Mouse (Mus musculus) left cerebral cortex, postnatal 25 days (tissue): ENCODE measurements around the gene Tmod4. TPM values are rescaled to one million over a fixed set of nuclear protein-coding genes. Genes with fewer than 3 reads are reported as not detected.
"Not testable (repeated sequence)": the region's sequence is repeated elsewhere in the genome, so short reads cannot be mapped to it uniquely, and the experiment has no call there.

Experiments used
- DNase-seq, 2 experiments: peaks; one replicate each; pipeline ENCODE4 v3.0.0; 2022; ENCODE audit warnings: low spot score in 2 of 2, mixed read lengths in 1 of 2
- intact Hi-C: fragments of 180-260 bp; cut with DNase I; formaldehyde crosslinking; loops from one replicate; pipeline ENCODE4 v1.15.1; 2025
- total RNA-seq, 2 experiments: library from RNA; stranded (reverse); gene quantifications; 2 replicates each; pipeline ENCODE4 v1.2.3; 2021

The Tmod4 gene
- not detected for total RNA-seq

- no peak for DNase-seq
- intact Hi-C loops = no loop called here
These were observed at the start of gene Tmod4 for GRCm38 (mm10) chr3:95124246-95124645. Tmod4 (plus strand) TSS chr3:95124476.

GRCm38 (mm10) chr3:95088071-95088470 lies 36.2 kb upstream of the Tmod4 start:
- intact Hi-C loops = loop anchor here (2.0 kb wide), 1 partner anchor 17 kb away; no protein-coding TSS in a partner anchor
- DNase-seq = peak in 1 of 2 experiments; percentile 51

GRCm38 (mm10) chr3:95100854-95101253 lies 23.4 kb upstream of the Tmod4 start:
- no peak for DNase-seq
- intact Hi-C loops = no loop called here

DNA sequence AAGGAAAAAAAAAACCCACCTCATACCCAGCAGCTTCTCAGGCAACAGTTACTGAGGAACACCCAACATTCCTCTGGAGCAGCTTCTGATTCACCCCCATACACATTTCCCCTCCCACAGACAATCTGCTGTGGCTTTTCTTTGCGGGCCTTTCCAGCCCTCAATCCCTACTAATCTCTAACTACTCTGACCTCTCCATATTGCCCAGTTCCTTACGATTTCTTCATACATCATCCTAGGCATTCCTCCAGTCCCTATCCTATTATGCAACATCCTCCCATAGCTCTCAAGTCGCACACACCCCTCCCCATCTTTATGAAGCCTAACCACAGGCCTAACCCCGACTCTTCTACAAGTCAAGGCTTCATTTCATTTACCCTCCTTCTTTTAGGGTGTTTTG lies 19.2 kb upstream of the Tmod4 start:
- DNase-seq = peak; percentile 48 to 84
- intact Hi-C loops = loop anchor here (2.0 kb wide), 1 partner anchor 16 kb away; no protein-coding TSS in a partner anchor

DNA sequence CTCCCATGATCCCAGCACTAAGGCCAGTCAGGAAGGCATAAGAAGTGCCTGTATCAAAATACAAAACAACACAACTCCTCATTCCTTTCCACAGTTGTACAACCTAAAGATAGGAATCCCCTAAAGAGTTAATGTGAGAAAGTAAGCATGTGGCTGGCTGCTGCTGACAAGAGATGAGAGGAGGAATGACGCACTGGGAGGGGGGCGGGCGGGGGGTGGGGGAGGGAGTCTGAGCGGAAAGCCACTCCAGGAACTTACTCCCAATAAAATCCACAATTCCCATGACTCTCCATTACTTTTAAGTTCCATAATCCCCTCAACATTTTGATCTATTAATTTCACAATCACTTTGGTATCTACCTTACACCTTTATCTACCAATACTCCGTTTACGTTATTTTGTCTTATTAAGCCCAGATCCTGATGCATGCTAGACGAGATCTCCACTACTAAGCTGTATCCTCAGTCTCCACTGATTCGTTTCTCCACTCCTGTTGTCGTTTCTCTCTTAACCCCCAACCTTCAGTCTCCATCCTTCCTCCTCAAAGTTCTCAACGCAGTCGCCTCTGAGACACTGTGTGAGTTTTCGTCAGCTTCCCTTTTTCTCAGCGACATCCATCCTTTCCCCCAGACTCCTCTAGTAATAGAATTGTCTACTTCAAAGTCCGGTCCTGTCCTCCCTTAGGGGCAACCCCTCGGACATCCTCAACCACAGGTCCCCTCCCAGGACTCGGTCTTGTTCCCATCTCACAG lies 18.5 kb upstream of the Tmod4 start:
- peak in 1 of 2 experiments; percentile 47 for DNase-seq

GRCm38 (mm10) chr3:95106338-95107117 lies 17.7 kb upstream of the Tmod4 start, which contains the start of gene Pip5k1a:
Pip5k1a (minus strand) TSS chr3:95106930.
- peak; percentile 95 to 99 for DNase-seq
- intact Hi-C loops = loop anchor here (2.0 kb wide), 1 partner anchor 54 kb away; no protein-coding TSS in a partner anchor

More for the DNA sequence above, 18.5 kb upstream of the Tmod4 start:
- intact Hi-C loops = loop anchor here (2.0 kb wide), 2 partner anchors 17 to 53 kb away; no protein-coding TSS in a partner anchor

DNA sequence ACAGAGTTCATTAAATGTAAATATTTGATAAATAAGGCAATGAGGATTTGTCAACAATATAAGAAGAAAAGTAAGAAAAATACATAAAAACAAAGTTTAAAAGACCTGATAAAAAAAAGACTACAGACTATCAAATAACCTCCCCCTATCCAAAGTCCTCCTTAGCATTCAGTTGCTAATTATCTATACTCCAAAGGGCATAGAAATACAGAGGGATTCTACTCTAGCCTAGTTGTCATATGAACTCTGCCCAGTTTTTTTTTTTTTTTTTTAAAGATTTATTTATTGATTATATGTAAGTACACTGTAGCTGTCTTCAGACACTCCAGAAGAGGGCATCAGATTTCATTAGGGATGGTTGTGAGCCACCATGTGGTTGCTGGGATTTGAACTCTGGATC lies 17.0 kb upstream of the Tmod4 start:
- intact Hi-C loops = loop anchor here (2.0 kb wide), 1 partner anchor 55 kb away; no protein-coding TSS in a partner anchor
- DNase-seq = not testable (repeated sequence)

DNA sequence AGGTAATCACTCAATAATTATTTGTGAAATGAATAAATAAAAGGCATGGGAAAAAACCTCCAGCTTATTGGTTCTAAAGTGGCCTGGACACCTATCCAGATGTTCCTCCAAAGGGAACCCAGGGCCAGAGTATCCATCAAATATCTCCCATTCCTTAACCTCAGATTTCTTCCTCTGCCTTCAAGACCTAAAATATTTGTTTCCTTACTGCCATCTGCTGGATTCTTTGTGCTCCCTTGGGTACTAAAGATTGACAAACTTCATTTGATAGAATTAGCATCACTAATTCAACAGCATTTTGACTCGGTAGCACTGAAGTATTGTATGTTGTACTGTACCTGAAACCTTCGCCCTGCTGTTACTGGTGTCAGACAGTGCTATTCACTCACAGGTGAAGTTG lies 16.4 kb upstream of the Tmod4 start:
- intact Hi-C loops = loop anchor here (2.0 kb wide), 1 partner anchor 55 kb away; no protein-coding TSS in a partner anchor
- DNase-seq = peak in 1 of 2 experiments; percentile 44

DNA sequence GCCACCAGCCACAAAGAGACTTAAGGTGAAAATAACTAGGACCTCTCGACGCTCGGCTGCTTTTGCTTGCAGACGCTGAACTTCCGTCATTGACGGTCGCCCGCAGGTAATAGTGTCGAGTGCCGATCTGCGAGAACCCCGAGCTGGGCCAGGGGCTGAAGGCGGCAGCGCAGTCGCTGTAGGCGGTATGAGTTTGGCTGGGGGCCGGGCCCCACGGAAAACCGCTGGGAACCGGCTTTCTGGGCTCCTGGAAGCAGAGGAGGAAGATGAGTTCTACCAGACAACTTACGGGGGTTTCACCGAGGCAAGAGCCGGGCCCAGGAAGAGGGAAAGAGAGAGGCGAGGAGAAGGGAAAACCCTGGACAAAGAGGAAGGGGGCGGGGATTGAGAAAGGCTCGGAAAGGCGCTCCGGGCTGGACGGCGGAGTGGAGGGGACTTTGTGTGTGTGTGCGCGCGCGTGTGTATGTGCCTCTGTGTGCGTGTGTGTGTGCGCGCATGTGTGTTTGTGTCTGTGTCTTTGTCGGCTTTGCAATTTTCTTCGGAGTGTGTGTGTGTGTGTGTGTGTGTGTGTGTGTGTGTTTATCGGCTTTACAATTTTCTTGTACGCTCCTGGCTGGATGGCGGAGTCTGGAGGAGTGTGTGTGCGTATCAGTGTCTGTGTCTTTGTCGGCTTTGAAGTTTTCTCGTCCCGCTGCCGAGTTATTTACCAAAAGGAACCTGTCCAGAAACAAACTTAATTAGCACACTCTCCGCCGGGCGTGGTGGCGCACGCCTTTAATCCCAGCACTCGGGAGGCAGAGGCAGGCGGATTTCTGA lies 13.2 kb upstream of the Tmod4 start, which contains the start of gene Vps72:
Gene Vps72 (plus strand): TSS at position 112 of the 816 bp plus-strand sequence.
- intact Hi-C loops = loop anchor here (2.0 kb wide), 1 partner anchor 22 kb away; no protein-coding TSS in a partner anchor

GRCm38 (mm10) chr3:95112760-95113159 lies 11.5 kb upstream of the Tmod4 start:
- DNase-seq = no peak
- intact Hi-C loops = no loop called here

More for the DNA sequence above, 13.2 kb upstream of the Tmod4 start, which contains the start of gene Vps72:
- peak; percentile 91 to 96 for DNase-seq

- no peak for DNase-seq
- intact Hi-C loops = no loop called here
These were observed 6.5 kb upstream of the Tmod4 start for GRCm38 (mm10) chr3:95117751-95118150.

GRCm38 (mm10) chr3:95121580-95121979 lies 2.7 kb upstream of the Tmod4 start:
- DNase-seq = no peak
- intact Hi-C loops = no loop called here

DNA sequence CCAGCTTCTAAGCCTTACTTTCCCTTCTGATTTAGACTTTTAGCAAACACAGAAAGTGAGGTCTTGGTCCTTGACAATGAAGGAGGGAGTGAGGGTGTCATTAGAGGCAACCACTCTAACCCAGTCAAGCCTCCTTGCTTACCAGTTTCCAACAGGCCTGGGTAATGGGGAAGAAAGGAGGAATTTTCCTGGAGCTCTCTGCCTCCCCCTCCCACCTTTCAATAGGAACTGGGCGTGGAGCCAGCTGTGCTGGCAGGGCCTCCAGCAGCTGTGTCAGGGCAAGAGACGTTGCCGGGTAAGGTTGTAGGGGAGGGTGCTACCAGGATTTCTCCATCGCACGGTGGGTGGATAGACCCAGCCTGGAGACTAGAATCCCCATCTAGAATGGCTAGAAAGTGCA lies 696 bp downstream of the Tmod4 start:
- intact Hi-C loops = no loop called here
- DNase-seq = peak in 1 of 2 experiments; percentile 42

DNA sequence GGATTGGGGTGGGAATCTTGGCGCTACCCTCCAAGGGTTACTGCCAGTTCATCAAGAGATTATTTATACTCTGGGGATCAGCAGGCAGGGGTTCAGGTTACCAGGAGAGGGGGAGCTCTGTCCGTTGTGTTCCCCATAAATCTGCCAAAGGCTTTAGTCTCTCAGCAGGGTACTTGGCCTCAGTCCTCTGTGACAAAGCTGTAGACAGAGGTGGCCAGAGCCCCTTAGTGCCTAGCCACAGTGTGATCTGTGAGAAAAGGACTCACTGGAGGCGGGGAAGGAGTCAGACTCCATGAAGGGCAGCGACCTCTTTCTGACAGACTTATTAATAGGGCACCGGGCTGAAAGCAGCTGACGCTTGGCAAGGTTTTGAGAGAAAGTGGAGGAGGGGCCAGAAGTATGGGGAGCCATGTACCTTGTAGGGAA lies 5.0 kb downstream of the Tmod4 start:
- DNase-seq = no peak
- intact Hi-C loops = no loop called here

GRCm38 (mm10) chr3:95130081-95130480 lies 5.8 kb downstream of the Tmod4 start:
- intact Hi-C loops = no loop called here
- DNase-seq = no peak

DNA sequence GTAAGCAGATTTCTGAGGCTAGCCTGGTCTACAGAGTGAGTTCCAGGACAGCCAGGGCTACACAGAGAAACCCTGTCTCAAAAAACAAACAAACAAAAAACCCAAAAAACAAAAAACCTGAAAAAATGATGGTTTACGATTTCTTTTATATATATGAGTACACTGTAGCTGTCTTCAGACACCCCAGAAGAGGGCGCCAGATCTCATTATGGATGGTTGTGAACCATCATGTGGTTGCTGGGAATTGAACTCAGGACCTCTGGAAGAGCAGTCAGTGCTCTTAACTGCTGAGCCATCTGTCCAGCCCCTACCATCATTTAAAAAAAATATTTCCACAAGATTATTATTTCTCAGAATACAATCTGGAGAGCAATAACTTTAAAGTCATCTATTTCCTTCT lies 8.1 kb downstream of the Tmod4 start:
- DNase-seq = not testable (repeated sequence)

DNA sequence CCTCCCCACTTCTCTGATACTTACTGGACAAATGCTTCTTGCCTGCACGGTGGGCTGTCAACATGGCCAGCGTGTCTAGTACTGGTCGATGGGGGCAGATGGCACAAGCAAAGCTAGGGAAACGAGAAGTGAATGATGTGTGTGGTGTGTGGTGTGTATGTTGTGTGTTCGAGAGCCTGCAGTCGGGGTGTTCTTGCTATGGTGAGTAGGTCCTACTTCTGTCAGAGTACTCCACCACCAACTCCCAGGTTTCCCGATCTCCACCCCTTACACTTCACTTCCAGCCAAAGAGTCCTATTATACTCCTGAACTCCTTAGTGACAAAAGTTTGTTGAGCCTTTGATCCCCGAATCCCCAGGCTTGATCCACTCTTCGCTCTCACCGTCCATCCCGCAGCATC lies 8.9 kb downstream of the Tmod4 start:
- DNase-seq = no peak
- intact Hi-C loops = loop anchor here (2.0 kb wide), 1 partner anchor 22 kb away; the partner anchor contains the start of gene Vps72

More for the DNA sequence above, 8.1 kb downstream of the Tmod4 start:
- intact Hi-C loops = loop anchor here (2.0 kb wide), 1 partner anchor 22 kb away; the partner anchor contains the start of gene Vps72

DNA sequence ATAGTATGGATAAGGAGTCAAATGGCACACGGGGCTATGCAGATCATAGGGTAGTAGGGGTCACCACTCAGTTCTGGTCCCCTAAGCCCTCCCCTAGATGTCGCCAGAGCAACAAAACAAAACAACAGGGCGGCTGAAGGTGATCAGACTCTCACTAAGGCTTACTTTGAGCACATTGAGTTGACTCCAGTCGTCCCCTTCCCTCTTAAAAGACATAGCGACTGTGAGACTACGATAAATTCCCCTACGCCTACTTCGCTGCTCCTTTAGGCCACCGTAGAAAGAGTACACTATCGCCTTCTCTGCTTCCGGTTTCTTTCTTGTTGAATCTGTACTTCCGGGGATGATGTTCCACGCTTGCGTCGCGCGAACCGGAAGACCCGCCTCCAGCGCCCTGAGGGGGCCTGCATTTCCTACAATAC lies 9.4 kb downstream of the Tmod4 start, which contains the start of the genes Scnm1 and Lysmd1:
Gene Scnm1 (minus strand): TSS at position 332 of the 422 bp plus-strand sequence.
Gene Lysmd1 (plus strand): TSS at position 409 of the 422 bp plus-strand sequence.
- intact Hi-C loops = loop anchor here (2.0 kb wide), 1 partner anchor 23 kb away; the partner anchor contains the start of gene Vps72
- peak; percentile 88 to 98 for DNase-seq

DNA sequence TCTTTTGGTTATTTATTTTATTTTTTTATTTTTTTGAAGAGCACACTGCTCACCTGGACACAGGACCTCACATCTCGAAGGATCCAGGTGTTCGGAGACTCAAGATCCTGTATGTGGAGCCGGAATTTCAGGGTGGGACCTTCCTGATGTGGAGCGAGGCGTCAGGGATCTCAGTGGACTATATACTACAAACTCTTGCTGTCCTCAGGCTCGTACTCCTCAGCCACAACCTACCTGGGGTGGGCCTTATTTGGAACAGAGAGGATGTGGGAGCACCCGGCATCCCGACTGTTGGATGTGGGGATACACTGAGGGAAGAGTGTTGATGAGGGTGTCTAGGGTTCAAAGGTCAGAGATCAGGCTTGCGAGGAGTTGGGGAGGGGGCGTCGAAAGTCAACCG lies 9.9 kb downstream of the Tmod4 start:
- DNase-seq, intact Hi-C loops: not testable (repeated sequence)
